Mouse (Mus musculus) kidney, postnatal 14 days (tissue): ENCODE data around the gene Impg1.
"Not testable (repeated sequence)": the region's sequence is repeated elsewhere in the genome, so short reads cannot be mapped to it uniquely, and the experiment has no call there.

ENCODE experiments used
- DNase-seq: peaks from one replicate; pipeline ENCODE4 v3.0.0; 2022; ENCODE audit warnings: mixed read lengths

Gene Impg1

DNA sequence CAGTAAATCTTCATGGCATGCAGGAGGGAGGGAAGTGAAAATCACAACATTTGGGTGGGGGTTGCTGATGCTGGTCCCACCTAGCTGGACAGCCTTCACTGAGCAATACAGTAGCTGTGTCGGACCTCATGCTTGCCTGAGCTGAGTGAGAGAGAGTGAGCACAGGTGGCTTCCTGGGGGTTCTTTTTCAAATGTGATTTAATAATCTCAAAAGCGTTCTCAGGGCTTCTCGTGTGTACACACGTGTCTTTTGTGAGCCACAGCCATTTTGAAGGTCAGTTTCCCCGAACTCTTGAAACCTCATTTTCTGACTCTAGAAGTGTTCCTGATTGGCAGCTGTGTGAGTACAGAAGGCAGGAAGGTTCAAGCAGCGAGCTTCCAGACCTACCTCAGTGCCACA is 122.8 kb downstream of the Impg1 start:
- DNase-seq, result no peak

DNA sequence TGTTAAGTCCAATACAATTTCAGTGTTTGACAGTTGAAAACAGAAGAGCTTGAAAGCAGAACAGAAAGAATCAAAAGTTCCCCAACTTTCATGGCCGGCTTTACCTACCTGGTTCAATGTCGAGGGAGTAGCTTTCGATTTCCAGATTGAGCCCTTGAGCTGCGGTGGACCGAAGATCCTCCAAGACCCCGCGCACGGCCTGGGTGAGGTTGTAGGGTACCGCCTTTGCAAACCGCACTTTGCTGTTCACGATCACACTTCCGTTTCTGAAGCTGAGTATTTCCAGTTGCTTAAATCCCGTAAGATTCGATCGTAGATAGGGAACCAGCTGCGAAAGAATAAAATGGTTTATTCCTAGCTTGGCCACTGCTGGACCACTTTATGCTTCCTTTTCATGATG is 123.5 kb downstream of the Impg1 start:
- no peak for DNase-seq

DNA sequence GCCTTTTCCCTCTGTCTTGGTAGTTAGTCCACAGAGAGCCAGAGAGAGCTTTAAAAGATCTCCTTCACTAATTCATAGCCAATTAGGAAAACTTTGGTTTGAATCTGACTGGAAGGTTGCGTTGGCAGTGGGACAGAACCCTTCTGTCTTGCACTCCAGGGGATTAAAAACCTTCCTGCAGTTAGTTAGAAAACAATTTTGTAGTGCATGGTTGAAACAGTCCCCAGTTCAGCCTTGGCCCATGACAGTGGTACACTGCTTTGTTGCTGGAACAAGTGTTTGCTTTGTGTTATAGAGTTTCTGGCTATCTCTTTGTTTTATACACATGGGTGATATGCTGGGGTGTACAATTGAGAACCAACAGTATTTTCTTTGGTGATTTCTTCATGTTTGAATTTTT is 124.4 kb downstream of the Impg1 start:
- no peak for DNase-seq

DNA sequence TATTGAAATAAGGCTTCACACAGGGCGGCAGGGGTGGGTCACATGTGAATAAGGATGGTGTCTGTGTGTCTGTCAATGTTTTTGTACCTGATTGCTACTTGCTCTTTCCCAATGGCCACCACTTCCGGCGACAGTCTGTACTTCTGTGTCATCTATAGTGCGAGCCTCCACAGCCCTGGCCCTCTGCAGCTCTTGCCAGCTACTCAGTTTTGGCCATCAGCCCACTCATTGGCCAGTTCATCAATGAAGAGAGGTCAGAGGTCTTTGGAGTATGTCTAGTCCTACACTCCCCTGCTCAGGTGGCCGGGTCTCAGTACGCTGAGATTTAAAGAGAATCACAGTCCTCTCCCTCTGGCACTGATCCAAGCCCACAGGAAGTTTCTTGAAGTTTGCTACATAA is 127.3 kb downstream of the Impg1 start:
- no peak for DNase-seq

DNA sequence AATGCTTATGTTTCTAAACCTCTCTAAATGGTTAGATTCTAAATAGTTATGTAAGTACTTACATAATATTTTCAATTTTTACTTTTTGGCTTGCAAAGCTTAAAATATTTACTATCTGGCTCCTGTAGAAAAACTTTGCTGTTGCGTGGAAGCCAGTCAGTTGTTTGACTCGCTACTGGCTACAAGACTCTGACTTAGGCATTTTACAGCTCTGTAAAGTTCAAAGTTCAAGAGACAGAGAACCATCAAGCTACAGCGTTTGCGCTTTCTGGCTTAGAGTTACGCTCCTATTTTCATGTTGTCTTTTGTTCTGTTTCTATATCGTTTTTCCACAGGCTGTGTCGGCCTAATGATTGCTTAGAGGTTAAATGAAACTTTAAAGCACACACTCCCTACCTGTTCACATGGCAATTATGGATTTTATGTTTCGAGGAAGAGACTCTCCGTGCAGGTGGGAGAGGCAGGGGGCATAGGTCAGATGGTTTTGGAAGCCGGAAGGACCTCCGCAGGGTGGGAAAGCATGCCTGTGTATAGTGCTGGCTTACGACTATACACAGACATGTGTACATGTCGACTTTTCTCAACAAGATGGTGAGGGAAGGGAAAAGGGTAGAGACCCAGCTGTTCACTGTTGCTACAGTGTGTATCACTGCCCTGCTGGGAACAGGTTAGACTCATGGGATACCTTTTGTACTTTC is 129.5 kb downstream of the Impg1 start:
- no peak for DNase-seq

DNA sequence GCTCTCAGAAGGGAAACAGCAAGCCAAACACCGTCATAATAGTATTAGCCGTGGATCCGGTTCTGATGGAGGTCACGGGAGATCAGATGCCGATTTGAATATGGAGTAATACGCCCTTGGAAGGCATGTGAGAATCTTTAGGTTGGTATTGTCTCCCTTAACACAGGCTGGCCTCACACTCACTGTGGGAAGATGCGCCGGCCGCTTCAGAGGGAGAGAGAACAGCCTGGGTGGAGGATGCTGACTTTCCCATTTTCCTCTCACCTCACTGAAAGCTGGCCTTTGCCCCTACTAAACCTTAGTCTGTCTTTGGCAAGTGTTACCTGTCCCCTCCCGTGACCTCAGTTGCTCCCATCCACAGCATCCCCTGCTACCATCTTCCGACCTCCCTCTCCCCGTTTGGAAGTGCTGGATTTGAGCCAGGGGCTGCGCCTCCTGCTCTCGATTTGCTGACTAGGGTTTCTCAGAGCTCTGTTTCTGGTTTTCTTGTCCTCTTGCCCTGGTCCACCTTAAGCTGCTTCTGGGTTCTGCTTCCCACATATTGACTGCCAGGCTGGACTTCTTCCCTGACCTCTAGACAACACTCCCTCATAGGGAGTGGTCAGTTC is 131.2 kb downstream of the Impg1 start:
- DNase-seq, result peak; percentile 27

DNA sequence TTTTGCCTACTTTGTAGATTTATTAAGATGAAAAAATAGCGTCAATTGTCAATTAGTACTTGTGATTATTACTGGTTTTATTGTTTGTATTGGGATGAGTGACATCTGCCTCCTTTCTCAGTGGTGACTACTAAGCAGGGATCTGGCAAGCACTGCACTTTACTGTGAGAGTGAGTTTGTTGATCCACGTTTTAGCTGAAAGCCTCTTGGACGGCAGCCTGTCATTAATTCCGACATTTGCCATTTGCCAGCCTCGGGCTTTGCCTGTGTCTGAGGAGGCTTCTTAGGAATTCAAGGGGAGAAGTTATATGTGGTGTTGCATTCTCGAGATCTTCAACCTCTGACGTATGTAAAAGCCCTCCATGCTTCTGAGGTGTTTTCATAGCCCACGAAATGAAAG is 131.8 kb downstream of the Impg1 start:
- DNase-seq, result no peak

DNA sequence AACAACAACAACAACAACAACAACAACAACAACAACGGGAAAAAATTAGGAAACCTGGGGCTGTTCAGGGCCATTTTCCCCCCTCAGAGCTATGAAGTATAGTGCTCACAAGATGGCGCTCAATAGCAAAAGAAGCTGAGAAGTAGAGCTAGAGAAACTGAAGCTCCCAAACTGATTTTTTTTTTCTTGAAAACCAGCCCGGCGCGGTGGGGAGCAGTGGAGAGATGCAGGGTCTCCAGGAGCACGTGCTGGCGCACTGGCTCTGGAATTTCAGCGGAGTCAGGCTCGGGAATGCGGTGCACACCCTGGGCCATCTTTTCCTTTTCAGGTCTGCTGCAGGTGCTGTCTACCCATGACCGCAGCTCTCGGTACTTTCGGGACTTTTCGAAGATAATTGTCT is 133.1 kb downstream of the Impg1 start:
- DNase-seq, result peak; percentile 32

DNA sequence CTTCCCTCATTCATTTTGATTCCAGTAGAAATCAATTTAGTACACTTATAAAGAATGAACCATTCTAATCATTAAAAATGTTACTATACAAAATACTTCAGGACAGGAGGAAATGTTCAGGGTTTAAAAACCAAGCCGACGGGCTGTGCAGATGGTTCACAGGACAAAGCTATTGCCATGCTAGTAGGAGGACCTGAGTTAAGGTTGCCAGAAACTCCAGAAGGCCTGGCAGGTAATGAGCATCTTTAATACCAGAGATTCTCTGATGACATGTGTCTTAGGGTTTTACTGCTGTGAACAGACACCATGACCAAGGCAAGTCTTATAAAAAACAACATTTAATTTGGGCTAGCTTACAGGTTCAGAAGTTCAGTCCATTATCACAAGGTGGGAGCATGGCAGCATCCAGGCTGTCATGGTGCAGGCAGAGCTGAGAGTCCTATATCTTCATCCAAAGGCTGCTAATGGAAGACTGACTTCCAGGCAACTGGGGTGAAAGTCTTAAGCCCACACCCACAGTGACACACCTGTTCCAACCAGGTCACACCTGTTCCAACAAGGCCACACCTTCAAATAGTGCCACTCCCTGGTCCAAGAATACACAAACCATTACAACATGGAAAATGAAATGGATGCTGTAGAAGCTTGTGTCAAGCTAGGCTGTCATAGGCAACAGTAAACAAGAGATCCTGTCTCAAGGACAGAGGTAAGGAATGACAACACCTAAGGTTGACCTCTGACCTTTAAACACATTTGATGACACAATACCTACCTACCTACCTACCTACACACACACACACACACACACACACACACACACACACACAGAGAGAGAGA is 144.0 kb downstream of the Impg1 start:
- DNase-seq, result not testable (repeated sequence)

DNA sequence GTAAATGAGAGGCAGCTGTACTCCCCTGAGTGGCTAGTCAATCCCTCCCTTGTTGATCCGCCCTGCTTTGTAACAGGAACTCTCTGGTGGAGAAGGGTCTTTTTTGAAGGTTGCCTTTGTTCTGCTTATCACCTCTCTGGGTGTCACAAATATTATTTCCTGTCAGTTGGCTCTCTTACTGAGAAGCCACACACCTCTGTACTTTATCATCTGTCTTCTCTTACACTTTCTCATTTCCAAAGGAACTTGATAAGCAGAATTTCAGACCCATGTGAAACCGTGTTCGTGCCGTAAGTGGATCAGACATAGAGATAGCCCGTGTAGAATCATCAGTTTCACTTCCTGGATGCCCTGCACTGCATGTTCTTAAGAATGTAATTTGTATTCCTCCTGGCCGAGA is 147.3 kb downstream of the Impg1 start:
- no peak for DNase-seq

DNA sequence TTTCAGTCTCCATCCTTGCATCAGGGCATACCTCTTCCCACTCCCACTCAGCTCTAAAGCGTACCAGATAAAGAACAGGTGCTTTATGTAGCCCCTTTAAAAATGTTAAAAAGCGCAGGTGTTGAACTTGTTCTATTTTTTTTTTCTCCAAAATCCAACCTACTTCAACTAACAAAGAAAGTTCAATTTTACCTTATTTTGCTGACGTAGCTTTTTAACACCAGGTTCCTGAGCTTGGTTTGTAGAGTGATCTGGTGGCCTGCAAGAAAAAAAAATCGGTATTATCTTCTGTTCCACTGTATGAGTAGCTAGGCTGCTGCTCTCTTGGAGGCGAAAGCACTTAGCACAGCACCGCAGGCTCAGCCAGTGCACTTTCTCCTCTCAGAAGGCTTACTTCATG is 149.4 kb downstream of the Impg1 start:
- no peak for DNase-seq

DNA sequence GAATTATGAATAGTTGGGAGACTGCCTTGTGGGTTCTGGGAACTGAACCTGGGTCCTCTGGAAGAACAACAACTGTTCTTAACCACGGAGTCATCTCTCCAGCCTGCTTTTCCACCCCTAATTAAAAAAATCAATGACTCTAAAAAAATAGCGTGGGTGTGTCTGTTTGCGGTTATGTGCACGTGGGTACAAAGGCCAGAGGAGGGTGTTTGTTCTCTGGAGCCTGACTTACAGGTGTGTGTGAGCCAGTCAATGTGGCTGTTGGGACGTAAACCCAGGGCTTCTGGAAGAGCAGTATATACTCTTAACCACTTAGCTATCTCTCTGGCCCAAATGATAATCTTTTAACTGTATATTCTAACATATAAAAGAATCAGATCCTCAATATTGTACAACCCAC is 151.7 kb downstream of the Impg1 start:
- DNase-seq, result no peak

DNA sequence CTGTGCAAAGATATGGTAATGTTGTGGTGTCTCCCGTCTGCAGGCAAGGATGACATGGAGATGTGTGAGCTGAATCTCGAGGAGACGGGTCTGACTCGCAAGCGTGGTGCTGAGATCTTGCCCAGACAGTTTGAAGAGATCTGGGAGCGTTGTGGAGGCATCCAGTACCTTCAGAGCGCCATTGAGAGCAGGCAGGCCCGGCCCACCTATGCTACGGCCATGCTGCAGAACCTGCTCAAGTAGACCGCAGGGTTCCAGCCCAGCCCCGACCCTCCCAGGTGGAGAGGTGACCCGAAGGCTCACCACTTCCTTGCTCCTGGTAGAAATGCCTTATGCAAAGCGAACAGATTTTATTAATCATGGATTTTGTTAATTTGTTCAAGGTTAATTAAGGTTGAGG is 157.7 kb downstream of the Impg1 start:
- no peak for DNase-seq

DNA sequence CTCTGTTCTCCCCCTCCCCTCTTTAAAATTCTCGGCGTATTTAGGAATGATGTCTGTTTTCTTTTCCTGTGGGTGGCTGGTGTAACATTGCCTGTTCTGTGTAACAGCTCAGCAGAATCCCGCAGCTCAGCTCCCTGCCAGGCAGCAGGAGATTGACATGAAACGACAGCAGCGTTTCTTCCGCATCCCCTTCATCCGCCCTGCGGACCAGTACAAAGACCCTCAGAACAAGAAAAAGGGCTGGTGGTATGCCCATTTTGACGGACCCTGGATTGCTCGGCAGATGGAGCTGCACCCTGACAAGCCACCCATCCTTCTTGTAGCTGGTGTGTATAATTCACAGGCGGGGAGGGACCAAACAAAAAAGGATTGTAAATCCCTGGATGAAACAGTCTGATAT is 158.4 kb downstream of the Impg1 start:
- no peak for DNase-seq

DNA sequence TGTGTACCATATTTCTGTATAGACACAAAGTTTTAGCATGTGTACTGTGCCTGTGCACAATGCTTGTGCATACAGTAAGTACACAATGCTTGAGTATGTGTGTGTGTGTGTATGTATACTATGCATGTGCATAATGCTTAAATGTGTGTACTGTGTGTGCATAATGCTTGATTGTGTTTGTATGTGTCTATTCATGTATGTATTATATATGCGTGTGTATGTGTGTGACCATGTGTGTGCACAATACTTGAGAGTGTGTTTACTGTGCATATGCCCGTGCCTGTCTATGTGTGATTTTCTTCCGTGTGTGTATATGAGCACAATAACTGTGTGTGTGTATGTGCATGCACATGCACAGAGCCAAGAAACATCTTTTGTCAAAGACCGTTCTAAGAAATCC is 158.9 kb downstream of the Impg1 start:
- no peak for DNase-seq

DNA sequence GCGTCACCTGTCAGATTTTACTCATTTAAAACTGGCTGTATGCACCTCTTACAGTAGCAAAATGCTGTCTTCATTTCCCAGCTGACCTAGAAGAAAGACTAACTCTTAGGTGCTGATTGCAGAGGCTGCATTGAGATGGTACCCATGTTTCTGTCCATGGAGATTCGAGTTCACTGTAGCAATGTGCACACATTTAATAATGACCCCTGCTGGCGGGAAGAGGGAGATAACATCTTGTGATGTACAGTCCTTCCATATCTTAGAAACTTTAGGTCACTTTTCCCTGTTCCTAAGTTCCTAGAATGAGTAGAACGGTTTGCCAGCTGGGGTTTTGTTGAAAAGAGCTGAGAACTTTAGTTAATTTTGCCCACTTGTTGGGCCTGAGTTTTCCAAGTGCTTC is 161.8 kb downstream of the Impg1 start:
- DNase-seq, result peak; percentile 27

DNA sequence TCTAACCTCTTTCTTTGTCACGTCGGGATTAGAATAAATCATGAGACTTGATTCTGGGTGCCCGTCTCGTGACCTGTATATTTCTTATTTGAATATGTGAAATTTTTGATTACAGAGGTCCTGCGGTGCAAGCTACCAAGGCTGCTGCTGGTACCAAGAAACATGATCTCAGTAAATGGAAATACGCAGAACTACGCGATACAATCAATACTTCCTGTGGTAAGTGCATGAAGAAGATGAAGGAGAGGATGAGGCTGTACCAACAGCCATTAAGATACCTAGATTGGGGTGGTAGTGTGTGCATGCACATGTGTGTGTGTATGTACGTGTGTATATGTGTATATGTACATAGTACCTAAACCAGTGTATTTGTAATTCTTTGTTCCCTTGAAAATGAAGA is 166.2 kb downstream of the Impg1 start:
- no peak for DNase-seq

DNA sequence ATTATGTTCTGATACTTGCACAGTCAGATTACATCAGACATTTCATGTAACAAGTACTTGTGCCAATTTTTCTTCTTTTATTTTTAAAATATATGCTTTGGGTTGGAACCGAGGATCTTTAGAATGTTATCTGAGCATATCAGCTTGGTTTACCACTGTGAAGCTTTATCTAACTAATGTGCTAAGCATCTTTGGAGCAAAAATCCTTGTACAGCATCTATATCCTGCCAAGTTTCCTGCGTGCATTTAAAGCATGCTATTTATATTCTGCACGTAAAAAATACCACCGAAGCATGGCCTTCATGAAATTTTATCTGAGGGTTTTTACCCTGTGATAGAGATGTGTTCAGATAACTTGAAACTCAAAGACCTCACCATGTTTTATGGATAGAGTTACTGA is 169.2 kb downstream of the Impg1 start:
- DNase-seq, result no peak

DNA sequence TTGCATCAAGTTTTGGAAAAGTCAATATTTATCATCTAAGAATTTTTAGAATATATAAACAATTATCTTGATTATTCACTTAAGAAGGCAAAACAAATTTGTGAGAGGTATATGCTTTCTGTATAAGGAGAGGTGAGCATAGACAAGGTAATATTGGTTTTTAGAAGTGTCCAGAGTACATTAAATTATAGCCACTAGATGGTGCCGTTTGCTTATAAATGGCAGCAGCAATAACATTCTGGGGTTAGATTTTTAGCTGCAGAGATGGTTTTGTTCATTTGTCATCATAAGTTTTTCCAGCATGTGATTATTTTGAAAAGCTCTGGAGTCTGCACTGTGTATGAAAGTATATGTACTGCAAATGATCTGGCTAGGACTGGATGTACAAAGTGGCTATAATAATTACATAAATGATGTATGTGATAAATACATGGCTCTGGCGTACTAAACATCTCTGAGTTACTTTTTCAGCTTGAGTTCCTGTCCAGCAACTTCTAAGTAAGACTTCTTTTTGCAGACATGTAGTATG is 172.2 kb downstream of the Impg1 start:
- DNase-seq, result no peak

DNA sequence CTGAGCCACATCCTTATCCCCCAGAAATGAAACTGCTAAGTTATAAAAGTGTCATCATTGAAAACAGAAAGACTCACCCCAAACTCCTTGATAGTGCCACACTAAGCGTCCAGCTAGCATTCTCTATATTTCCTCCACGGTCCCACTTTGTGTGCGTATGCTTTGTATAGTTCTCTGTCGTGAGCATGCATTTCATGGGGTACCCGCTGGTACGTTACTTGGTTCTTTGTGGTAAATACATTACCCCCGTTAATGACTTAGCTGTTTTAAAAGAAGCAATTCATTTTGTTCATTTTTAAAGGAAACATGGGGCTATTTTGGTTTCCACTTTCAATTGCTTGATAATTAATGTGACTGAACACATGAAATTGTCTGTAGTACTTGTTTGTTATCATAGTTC is 178.4 kb downstream of the Impg1 start:
- DNase-seq, result no peak

DNA sequence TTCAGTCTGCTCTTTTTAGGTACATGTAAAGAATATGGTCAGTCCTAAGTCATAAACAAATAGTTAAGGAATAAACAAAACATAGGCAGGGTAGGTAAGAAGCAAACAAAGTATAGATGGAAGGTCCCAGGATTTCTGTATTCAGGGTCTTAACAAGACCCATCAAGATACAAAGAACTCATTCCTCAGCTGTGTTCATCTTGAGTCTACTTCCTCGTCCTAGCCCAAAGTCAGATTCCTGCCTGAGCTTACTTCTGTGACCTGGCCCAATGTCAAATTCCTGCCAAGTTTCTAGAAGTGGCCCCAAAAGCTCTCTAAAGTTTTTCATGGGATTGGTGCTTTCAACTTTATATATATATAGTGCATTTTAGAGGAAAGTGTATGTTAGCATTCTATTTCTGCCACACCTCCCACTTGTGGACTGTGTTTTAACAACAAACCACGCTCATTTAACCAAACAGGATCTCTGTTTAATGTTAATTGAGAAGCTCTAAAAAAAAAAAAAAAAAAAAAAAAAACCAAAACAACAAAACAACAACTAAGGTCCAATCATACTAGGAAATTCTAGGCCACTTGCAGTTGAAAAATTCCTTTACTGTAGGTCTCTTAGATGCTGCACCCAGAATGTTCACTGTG is 180.6 kb downstream of the Impg1 start:
- no peak for DNase-seq

DNA sequence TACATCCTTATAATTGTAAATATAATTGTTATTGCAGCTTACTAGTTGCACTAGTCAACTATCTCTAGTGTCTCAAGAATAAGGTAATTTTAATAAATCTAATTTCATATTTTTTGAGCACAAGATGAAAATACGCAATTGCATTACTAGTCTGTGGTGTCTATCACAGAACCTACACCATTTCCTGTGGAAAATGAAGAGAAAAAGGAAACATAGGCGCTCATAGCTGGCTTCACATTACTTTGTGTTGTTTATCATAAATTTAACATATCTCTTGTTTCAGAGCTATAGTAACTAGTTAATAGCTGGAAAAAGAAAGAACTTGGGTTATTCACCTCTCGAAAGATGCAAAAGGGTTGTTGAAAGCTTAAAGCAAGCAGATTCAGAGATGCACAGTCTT is 182.9 kb downstream of the Impg1 start:
- no peak for DNase-seq

DNA sequence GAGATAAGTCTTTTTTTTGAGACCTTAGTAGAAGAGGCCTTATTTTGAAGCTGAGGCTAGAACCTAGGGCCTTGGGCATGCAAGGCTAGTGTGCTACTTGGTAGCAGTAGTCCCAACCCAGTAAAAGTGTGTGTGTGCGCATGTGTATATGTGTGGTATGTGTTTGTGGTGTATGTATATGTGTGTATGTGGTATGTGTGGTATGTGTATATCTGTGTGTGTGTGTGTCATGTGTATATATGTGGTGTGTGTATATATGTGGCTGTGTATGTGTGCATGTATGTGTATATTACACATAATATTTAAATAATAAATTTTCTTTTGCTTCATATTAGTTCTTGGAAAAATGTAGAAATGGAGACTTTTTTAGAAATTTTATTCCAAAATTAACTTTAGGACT is 184.6 kb downstream of the Impg1 start:
- DNase-seq, result no peak

DNA sequence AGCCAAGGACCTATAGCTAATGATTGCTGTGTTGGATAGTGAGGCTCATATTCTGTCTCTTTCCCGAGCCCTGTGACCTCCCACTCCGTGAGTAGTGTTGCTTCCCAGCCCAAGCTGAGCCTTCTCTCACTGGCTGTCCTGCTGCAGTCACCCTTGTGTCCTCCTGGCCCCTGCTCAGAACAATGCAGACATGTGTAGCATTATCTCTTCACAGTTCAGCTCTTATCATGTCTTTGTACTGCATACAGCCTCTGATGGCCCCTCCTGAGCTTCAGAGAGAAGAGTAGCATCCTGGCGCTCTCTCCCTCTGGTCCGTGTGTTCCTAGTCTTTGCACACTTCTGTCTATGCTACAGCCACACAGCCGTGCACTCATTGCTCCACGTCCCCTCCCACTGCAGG is 187.5 kb downstream of the Impg1 start:
- no peak for DNase-seq
